Mouse (Mus musculus): Measurements from ENCODE around the gene Cnn3.
A peak's percentile ranks its signal among the peaks of the same experiment; 100 is the strongest.

The Cnn3 gene

GRCm38 (mm10) chr3:121458545-121459492 is 32.5 kb downstream of the Cnn3 start:
- DNase-seq: no peak

- DNase-seq: no peak
Observed at GRCm38 (mm10) chr3:121460473-121461193, 34.3 kb downstream of the Cnn3 start.

- no peak for DNase-seq
Observed at GRCm38 (mm10) chr3:121461477-121461876, 35.2 kb downstream of the Cnn3 start.

GRCm38 (mm10) chr3:121462782-121463181 is 36.5 kb downstream of the Cnn3 start:
- no peak for DNase-seq

GRCm38 (mm10) chr3:121464733-121465305 is 38.5 kb downstream of the Cnn3 start:
- no peak for DNase-seq

- no peak for DNase-seq
Observed at GRCm38 (mm10) chr3:121465795-121466194, 39.5 kb downstream of the Cnn3 start.

- peak; percentile 52 for DNase-seq
Observed at GRCm38 (mm10) chr3:121467094-121467552, 40.8 kb downstream of the Cnn3 start.

- no peak for DNase-seq
Observed at GRCm38 (mm10) chr3:121468136-121468535, 41.8 kb downstream of the Cnn3 start.

GRCm38 (mm10) chr3:121469185-121469975 is 43.1 kb downstream of the Cnn3 start:
- DNase-seq: peak; percentile 55

GRCm38 (mm10) chr3:121471703-121472102 is 45.4 kb downstream of the Cnn3 start:
- DNase-seq: peak; percentile 55

GRCm38 (mm10) chr3:121474738-121475137 is 48.4 kb downstream of the Cnn3 start:
- no peak for DNase-seq

- DNase-seq: no peak
Observed at GRCm38 (mm10) chr3:121480030-121480960, 54.0 kb downstream of the Cnn3 start.

GRCm38 (mm10) chr3:121480961-121481436 is 54.7 kb downstream of the Cnn3 start:
- no peak for DNase-seq

- DNase-seq: no peak
Observed at GRCm38 (mm10) chr3:121481564-121481963, 55.3 kb downstream of the Cnn3 start.

- DNase-seq: no peak
Observed at GRCm38 (mm10) chr3:121483266-121484161, 57.2 kb downstream of the Cnn3 start.

GRCm38 (mm10) chr3:121485201-121485600 is 58.9 kb downstream of the Cnn3 start:
- no peak for DNase-seq

GRCm38 (mm10) chr3:121489462-121490118 is 63.3 kb downstream of the Cnn3 start:
- no peak for DNase-seq

- no peak for DNase-seq
Observed at GRCm38 (mm10) chr3:121490941-121491340, 64.6 kb downstream of the Cnn3 start.

GRCm38 (mm10) chr3:121492026-121492425 is 65.7 kb downstream of the Cnn3 start:
- no peak for DNase-seq

Data from kidney, postnatal 10 days (tissue).